In genomic region chr1:75603584-75603983, GRCm38 (mm10) we compare ENCODE assay signal across 24 mouse cellular contexts.
"Had no signal": no experiment of that assay in that cellular context is flagged by ENCODE, and none has a peak within 500 bp of the region (broad histone marks: within the 10 kb centered on the region; RNA-seq: fewer than 3 reads in every experiment).

No protein-coding gene starts in this region.

- H3K9me3 ChIP-seq: heart, embryonic 13.5 days; heart, embryonic 15.5 days; kidney, embryonic 15.5 days; limb, embryonic 13.5 days; limb, embryonic 15.5 days; liver, embryonic 12.5 days had no signal

- H3K36me3 ChIP-seq: heart, embryonic 13.5 days; heart, embryonic 15.5 days; kidney, embryonic 15.5 days; limb, embryonic 13.5 days; limb, embryonic 15.5 days; liver, embryonic 12.5 days had no signal

- H3K4me1 ChIP-seq: heart, embryonic 13.5 days; heart, embryonic 15.5 days; kidney, embryonic 15.5 days; liver, embryonic 12.5 days had no signal

- ATAC-seq: intestine, embryonic 16.5 days; liver, embryonic 12.5 days had no signal

- H3K9ac ChIP-seq: heart, embryonic 13.5 days; heart, embryonic 15.5 days; kidney, embryonic 15.5 days; limb, embryonic 13.5 days; limb, embryonic 15.5 days; liver, embryonic 12.5 days; liver, embryonic 14.5 days had no signal

- DNase-seq: gastrocnemius, postnatal 14 days; gastrocnemius, postnatal 36 days; heart, adult 11 months; heart, adult 2 months; heart, postnatal 14 days; heart, postnatal 36 days; kidney, adult 11 months; kidney, adult 2 months; kidney, adult 9 months; kidney, postnatal 14 days; kidney, postnatal 36 days; layer of hippocampus, adult 9-11 months; layer of hippocampus, postnatal 36 days; left cerebral cortex, postnatal 4 days had no signal

- H3K4me3 ChIP-seq: heart, adult 2 months; heart, embryonic 13.5 days; heart, embryonic 15.5 days; kidney, embryonic 15.5 days; limb, embryonic 13.5 days; limb, embryonic 15.5 days; liver, embryonic 12.5 days had no signal

- H3K27ac ChIP-seq: heart, adult 2 months; heart, embryonic 13.5 days; heart, embryonic 15.5 days; kidney, embryonic 15.5 days; kidney, postnatal 0 days; limb, embryonic 13.5 days; limb, embryonic 15.5 days; liver, embryonic 12.5 days; liver, embryonic 14.5 days had no signal

- H3K4me2 ChIP-seq: heart, embryonic 11.5 days; heart, embryonic 13.5 days; heart, embryonic 15.5 days; kidney, embryonic 15.5 days; limb, embryonic 13.5 days; limb, embryonic 15.5 days; liver, embryonic 12.5 days had no signal
